Mouse (Mus musculus) lung, postnatal 0 days (tissue): ENCODE measurements at regions not wholly inside any gene's neighbourhood (a gene's known extent, or its start where the extent isn't known, plus 50 kb on each side); places are given as distances from the start of the nearest gene placed in this dataset.

ENCODE experiments used
- CTCF ChIP-seq: IDR thresholded peaks from 2 replicates; pipeline ENCODE4 v1.5.1; 2016; ENCODE audit warnings: antibody characterized with exemption, mild to moderate bottlenecking
- EP300 ChIP-seq: IDR thresholded peaks from 2 replicates; pipeline ENCODE4 v1.6.1; 2016; ENCODE audit warnings: antibody characterized with exemption, mild to moderate bottlenecking, control low read depth

DNA sequence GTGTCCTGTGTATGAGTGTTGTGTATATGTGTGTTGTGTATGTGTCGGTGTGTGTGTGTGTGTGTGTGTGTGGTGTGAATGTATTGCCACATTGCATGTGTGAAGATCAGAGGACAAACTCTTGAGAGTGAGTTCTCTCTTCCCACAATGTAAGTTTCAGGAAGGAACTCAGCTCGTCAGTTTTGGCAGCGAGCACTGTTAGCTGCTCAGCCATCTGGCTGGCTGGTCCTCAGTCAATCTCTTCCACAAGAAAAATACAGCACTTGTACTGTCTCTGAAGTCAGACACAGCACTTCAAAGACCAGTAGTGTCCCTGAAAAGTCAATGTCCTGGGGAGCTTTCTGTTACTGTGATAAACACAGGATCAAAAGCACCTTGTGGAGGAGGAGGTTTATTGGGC lies 226.6 kb downstream of the Fam43a start:
- TF ChIP-seq CTCF (no peak), EP300 (no peak)
